Mouse (Mus musculus) C2C12 (cell line): ENCODE measurements around the gene Ptprn2. TPM values are rescaled to one million over a fixed set of nuclear protein-coding genes. Genes with fewer than 3 reads are reported as not detected.

Experiments used
- H3K27me3 ChIP-seq: one replicate; pipeline ENCODE4 v1.6.1; 2011; ENCODE audit not compliant: control insufficient read depth, insufficient read depth, insufficient read length
- H3K36me3 ChIP-seq: one replicate; pipeline ENCODE4 v1.6.1; 2011; ENCODE audit not compliant: control insufficient read depth, insufficient read depth
- H3K4me3 ChIP-seq: one replicate; pipeline ENCODE4 v1.5.1; 2011; ENCODE audit warnings: mild to moderate bottlenecking, control low read depth; ENCODE audit not compliant: poor library complexity, insufficient read depth, severe bottlenecking
- H3K79me2 ChIP-seq: one replicate; pipeline ENCODE4 v1.6.1; 2011; ENCODE audit not compliant: control insufficient read depth, insufficient read depth
- H3K79me3 ChIP-seq: one replicate; pipeline ENCODE4 v1.6.1; 2011; ENCODE audit warnings: low read depth, control low read depth
- H3ac ChIP-seq: one replicate; pipeline ENCODE3; 2011; ENCODE audit warnings: low read depth; ENCODE audit not compliant: control insufficient read depth, insufficient read length
- CEBPB ChIP-seq: IDR thresholded peaks from one replicate; pipeline ENCODE4 v1.6.1; 2011; ENCODE audit warnings: low read depth, mild to moderate bottlenecking, control low read depth, moderate library complexity
- CTCF ChIP-seq: IDR thresholded peaks from one replicate; pipeline ENCODE4 v1.5.1; 2011; ENCODE audit not compliant: control insufficient read depth, insufficient read depth, insufficient read length
- FOSL1 ChIP-seq: IDR thresholded peaks from one replicate; pipeline ENCODE4 v1.8.0; 2011; ENCODE audit warnings: mild to moderate bottlenecking, low read length; ENCODE audit not compliant: poor library complexity, insufficient read depth, severe bottlenecking
- MAX ChIP-seq: IDR thresholded peaks from one replicate; pipeline ENCODE4 v1.6.1; 2011; ENCODE audit warnings: mild to moderate bottlenecking, control low read depth
- MYOD1 ChIP-seq: IDR thresholded peaks from one replicate; pipeline ENCODE4 v1.6.1; 2011; ENCODE audit warnings: low read depth; ENCODE audit not compliant: control insufficient read depth, insufficient read length
- MYOG ChIP-seq: IDR thresholded peaks from one replicate; pipeline ENCODE4 v1.6.1; 2011; ENCODE audit not compliant: control insufficient read depth, insufficient read length; ENCODE audit errors: extremely low read depth
- USF1 ChIP-seq: IDR thresholded peaks from one replicate; pipeline ENCODE4 v1.6.1; 2011; ENCODE audit warnings: low read depth, mild to moderate bottlenecking, control low read depth, moderate library complexity
- polyA plus RNA-seq: library from polyadenylated mRNA; unstranded; fragments of >200 nt; fragmentation: generic; extraction: Trizol; gene quantifications from one replicate; pipeline ENCODE4 v1.2.1, GENCODE M21; 2012; ENCODE audit warnings: missing spikeins

Gene Ptprn2
- polyA plus RNA-seq, 1 experiment = 0.41 TPM

- peaks cover 33% of the 10 kb centered on the region for H3K36me3 ChIP-seq
- no peak overlapping the region for H3K4me3 ChIP-seq
- TF ChIP-seq MYOG (no peak), MAX (no peak), MYOD1 (no peak), CTCF (no peak), CEBPB (no peak), FOSL1 (no peak), USF1 (no peak)
- H3ac ChIP-seq = no peak overlapping the region
- H3K27me3 ChIP-seq = no peaks in the 10 kb centered on the region
- no peaks in the 10 kb centered on the region for H3K79me2 ChIP-seq
- no peaks in the 10 kb centered on the region for H3K79me3 ChIP-seq
These were observed 18.5 kb upstream of the Ptprn2 start for GRCm38 (mm10) chr12:116467030-116467429.

GRCm38 (mm10) chr12:116468348-116468747 lies 17.2 kb upstream of the Ptprn2 start:
- Histone ChIP-seq H3K4me3 (no peak overlapping the region), H3K79me3 (no peaks in the 10 kb centered on the region), H3K79me2 (no peaks in the 10 kb centered on the region), H3K36me3 (peaks cover 25% of the 10 kb centered on the region), H3K27me3 (no peaks in the 10 kb centered on the region), H3ac (no peak overlapping the region)
- TF ChIP-seq MAX (no peak), MYOD1 (no peak), FOSL1 (no peak), USF1 (no peak), CEBPB (no peak), CTCF (no peak), MYOG (no peak)

DNA sequence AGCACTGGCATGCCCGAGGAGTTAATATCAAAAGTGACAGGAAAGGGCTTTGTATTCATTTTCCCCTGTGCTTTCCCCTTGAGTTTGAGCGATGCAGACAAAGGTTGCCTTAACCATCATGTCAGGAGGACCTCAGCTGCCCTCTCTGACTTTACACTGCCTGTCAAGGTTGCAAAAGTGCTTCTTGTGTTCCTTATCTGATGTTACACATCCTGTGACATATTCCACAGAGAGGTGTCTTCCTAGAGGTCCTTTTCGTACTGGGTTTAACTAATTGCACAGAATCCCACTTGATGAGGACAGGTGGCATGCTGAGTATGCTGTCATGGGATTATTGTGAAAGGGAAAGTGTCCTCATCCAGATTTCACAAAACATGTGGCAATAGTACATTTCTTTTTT lies 16.4 kb upstream of the Ptprn2 start:
- no peak overlapping the region for H3ac ChIP-seq
- TF ChIP-seq FOSL1 (no peak), USF1 (no peak), MAX (no peak), MYOD1 (no peak), CTCF (no peak), MYOG (no peak), CEBPB (no peak)
- no peak overlapping the region for H3K4me3 ChIP-seq
- no peaks in the 10 kb centered on the region for H3K79me3 ChIP-seq
- H3K36me3 ChIP-seq = peaks cover 24% of the 10 kb centered on the region
- H3K79me2 ChIP-seq = no peaks in the 10 kb centered on the region
- no peaks in the 10 kb centered on the region for H3K27me3 ChIP-seq

- Histone ChIP-seq H3ac (no peak overlapping the region), H3K36me3 (peaks cover 12% of the 10 kb centered on the region), H3K79me3 (no peaks in the 10 kb centered on the region), H3K27me3 (no peaks in the 10 kb centered on the region), H3K4me3 (no peak overlapping the region), H3K79me2 (no peaks in the 10 kb centered on the region)
- TF ChIP-seq FOSL1 (no peak), CTCF (no peak), MAX (no peak), MYOD1 (no peak), CEBPB (no peak), MYOG (no peak), USF1 (no peak)
These were observed 12.3 kb upstream of the Ptprn2 start for GRCm38 (mm10) chr12:116473264-116473663.

- Histone ChIP-seq H3K79me2 (no peaks in the 10 kb centered on the region), H3K79me3 (no peaks in the 10 kb centered on the region), H3ac (no peak overlapping the region), H3K4me3 (no peak overlapping the region), H3K36me3 (peaks cover 7% of the 10 kb centered on the region), H3K27me3 (no peaks in the 10 kb centered on the region)
- TF ChIP-seq MAX = no peak
- no peak for TF ChIP-seq FOSL1
- no peak for TF ChIP-seq MYOD1
- TF ChIP-seq MYOG = no peak
- no peak for TF ChIP-seq USF1
- no peak for TF ChIP-seq CEBPB
- TF ChIP-seq CTCF = no peak
These were observed 11.8 kb upstream of the Ptprn2 start for GRCm38 (mm10) chr12:116473761-116474160.

DNA sequence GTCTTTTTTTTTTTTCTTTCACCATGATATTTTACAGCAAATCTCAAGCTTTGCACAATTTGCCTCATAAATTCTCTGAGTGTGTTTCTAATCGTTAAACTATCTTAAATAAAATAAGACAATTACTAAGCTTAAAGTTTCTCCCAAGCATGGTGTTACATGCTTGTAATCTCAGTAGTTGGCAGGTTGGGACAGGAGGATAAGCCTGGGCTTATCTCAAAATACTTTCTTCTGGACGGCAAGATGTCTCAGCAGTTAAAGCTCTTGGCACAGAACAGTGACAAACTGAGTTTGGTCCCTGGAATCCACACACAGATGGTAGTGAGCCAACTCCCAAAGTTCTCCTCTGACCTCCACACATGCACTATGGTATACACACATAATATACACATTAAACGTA lies 10.8 kb upstream of the Ptprn2 start:
- H3K27me3 ChIP-seq = no peaks in the 10 kb centered on the region
- H3K36me3 ChIP-seq = peaks cover 4% of the 10 kb centered on the region
- H3ac ChIP-seq = no peak overlapping the region
- H3K79me3 ChIP-seq = no peaks in the 10 kb centered on the region
- TF ChIP-seq FOSL1 = no peak
- no peak for TF ChIP-seq CEBPB
- TF ChIP-seq MYOD1 = no peak
- no peak for TF ChIP-seq MAX
- no peak for TF ChIP-seq CTCF
- TF ChIP-seq MYOG = no peak
- TF ChIP-seq USF1 = no peak
- H3K79me2 ChIP-seq = no peaks in the 10 kb centered on the region
- no peak overlapping the region for H3K4me3 ChIP-seq
